Mouse (Mus musculus): ENCODE measurements at regions not wholly inside any gene's neighbourhood (a gene's known extent, or its start where the extent isn't known, plus 50 kb on each side); places are given as distances from the start of the nearest gene placed in this dataset.

DNA sequence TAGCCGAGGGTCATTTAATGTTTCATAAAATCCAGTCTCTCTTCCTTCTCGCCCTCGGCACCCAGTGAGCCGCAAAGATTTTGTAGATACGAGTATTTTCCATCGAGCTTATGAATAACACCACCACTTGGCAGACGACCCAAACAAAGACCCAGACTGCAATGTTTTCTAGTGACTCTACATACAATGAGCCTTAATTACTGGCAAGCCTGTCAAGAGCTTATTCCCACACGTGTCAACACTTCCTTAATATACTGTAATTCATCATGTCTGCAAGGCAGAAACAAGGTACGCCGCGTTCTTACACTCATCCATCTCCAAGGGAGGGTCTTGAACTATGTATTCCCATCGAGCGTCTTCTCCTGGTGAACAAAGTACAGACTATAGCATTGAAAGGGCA is 306.2 kb upstream of the Rnaseh2b start:
- Histone ChIP-seq H3K36me3 (ENCODE audit: control insufficient read depth, insufficient read depth) (no peaks in the 10 kb centered on the region), H3K27me3 (ENCODE audit: control insufficient read depth, insufficient read depth, insufficient read length) (no peaks in the 10 kb centered on the region), H3K79me3 (ENCODE audit: low read depth) (no peaks in the 10 kb centered on the region), H3K79me2 (ENCODE audit: control insufficient read depth, insufficient read depth) (no peaks in the 10 kb centered on the region), H3ac (ENCODE audit: control insufficient read depth, insufficient read length, low read depth) (no peak overlapping the region), H3K4me3 (ENCODE audit: insufficient read depth, poor library complexity, severe bottlenecking) (no peak overlapping the region)
- TF ChIP-seq MYOD1 (IDR thresholded peaks at IDR 0.05; ENCODE audit: control insufficient read depth, insufficient read length, low read depth): no peak

DNA sequence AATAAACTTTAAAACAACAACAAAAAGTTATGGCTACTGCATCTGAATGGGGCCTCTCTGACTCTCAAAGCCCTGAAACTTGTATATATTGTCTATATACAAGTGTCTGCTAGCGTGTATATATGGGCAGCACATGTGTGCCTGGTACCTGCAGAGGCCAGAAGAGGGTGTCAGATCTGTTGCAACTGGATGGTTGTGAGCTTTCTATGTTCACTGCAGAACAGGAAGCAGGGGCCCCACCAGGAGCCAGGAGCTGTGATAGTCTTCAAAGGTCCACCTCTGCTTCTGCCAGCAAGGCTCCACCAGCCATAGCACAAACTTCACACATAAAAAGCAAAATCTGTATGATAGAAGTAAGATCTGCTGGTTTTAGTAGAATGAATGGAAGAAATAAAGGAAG is 297.1 kb upstream of the Rnaseh2b start:
- no peaks in the 10 kb centered on the region for H3K27me3 ChIP-seq (ENCODE audit: control insufficient read depth, insufficient read depth, insufficient read length)
- H3K36me3 ChIP-seq (ENCODE audit: control insufficient read depth, insufficient read depth): no peaks in the 10 kb centered on the region
- no peak overlapping the region for H3K4me3 ChIP-seq (ENCODE audit: insufficient read depth, poor library complexity, severe bottlenecking)
- no peaks in the 10 kb centered on the region for H3K79me3 ChIP-seq (ENCODE audit: low read depth)
- H3ac ChIP-seq (ENCODE audit: control insufficient read depth, insufficient read length, low read depth): no peak overlapping the region
- no peak for TF ChIP-seq MAX (IDR thresholded peaks at IDR 0.05)
- no peak for TF ChIP-seq FOSL1 (IDR thresholded peaks at IDR 0.05; ENCODE audit: insufficient read depth, low read length, poor library complexity, severe bottlenecking)
- TF ChIP-seq MYOG (IDR thresholded peaks at IDR 0.05; ENCODE audit: control insufficient read depth, extremely low read depth, insufficient read length): no peak
- TF ChIP-seq CEBPB (IDR thresholded peaks at IDR 0.05; ENCODE audit: low read depth): no peak
- TF ChIP-seq CTCF (IDR thresholded peaks at IDR 0.05; ENCODE audit: control insufficient read depth, insufficient read depth, insufficient read length): no peak
- no peak for TF ChIP-seq MYOD1 (IDR thresholded peaks at IDR 0.05; ENCODE audit: control insufficient read depth, insufficient read length, low read depth)
- TF ChIP-seq USF1 (IDR thresholded peaks at IDR 0.05; ENCODE audit: low read depth): no peak
- no peaks in the 10 kb centered on the region for H3K79me2 ChIP-seq (ENCODE audit: control insufficient read depth, insufficient read depth)

DNA sequence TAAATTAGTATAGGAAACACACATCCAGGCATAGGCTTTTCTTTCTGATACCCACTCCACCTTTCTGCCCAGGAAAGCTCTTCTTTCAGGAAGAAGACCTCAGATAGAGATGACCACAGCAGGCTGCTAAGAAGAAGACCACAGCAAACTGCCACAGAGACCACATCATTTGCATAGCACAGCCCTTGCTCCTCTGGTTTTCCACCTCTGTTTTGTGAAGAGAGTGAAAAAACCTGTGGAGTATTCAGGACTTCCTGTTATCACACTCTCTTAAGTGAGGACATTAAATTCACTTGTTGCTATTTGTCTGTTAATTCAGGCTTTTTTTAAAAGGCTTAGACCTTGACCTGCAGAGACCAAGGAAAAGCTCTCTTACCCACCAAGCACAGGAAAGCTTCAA is 294.7 kb upstream of the Rnaseh2b start:
- Histone ChIP-seq H3K27me3 (ENCODE audit: control insufficient read depth, insufficient read depth, insufficient read length) (peaks cover 8% of the 10 kb centered on the region), H3K79me3 (ENCODE audit: low read depth) (no peaks in the 10 kb centered on the region), H3K79me2 (ENCODE audit: control insufficient read depth, insufficient read depth) (no peaks in the 10 kb centered on the region), H3ac (ENCODE audit: control insufficient read depth, insufficient read length, low read depth) (no peak overlapping the region), H3K4me3 (ENCODE audit: insufficient read depth, poor library complexity, severe bottlenecking) (no peak overlapping the region), H3K36me3 (ENCODE audit: control insufficient read depth, insufficient read depth) (no peaks in the 10 kb centered on the region)
- TF ChIP-seq CEBPB (IDR thresholded peaks at IDR 0.05; ENCODE audit: low read depth) (no peak), FOSL1 (IDR thresholded peaks at IDR 0.05; ENCODE audit: insufficient read depth, low read length, poor library complexity, severe bottlenecking) (no peak), CTCF (IDR thresholded peaks at IDR 0.05; ENCODE audit: control insufficient read depth, insufficient read depth, insufficient read length) (no peak), MAX (IDR thresholded peaks at IDR 0.05) (no peak), USF1 (IDR thresholded peaks at IDR 0.05; ENCODE audit: low read depth) (no peak), MYOG (IDR thresholded peaks at IDR 0.05; ENCODE audit: control insufficient read depth, extremely low read depth, insufficient read length) (no peak), MYOD1 (IDR thresholded peaks at IDR 0.05; ENCODE audit: control insufficient read depth, insufficient read length, low read depth) (no peak)

DNA sequence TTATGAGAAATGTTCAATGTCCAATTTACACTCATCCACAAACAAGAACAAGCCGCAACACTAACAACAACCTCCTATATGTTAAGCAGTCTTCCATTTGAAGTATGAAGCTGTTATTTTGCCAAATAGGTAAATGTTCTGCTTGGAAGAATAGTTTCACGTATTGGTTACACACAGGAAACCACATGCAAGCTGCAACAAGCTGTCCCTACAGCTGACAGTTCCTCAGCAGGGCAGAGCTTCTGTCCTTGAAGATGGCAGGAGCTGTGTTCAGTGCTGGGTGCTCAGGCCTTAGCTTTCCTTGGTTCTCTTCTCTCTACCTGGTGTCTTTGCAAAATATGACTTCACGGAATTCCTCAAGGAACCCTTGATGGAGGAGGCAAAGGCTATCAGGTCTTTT is 294.1 kb upstream of the Rnaseh2b start:
- H3K4me3 ChIP-seq (ENCODE audit: insufficient read depth, poor library complexity, severe bottlenecking): no peak overlapping the region
- peaks cover 8% of the 10 kb centered on the region for H3K27me3 ChIP-seq (ENCODE audit: control insufficient read depth, insufficient read depth, insufficient read length)
- H3K36me3 ChIP-seq (ENCODE audit: control insufficient read depth, insufficient read depth): no peaks in the 10 kb centered on the region
- no peak overlapping the region for H3ac ChIP-seq (ENCODE audit: control insufficient read depth, insufficient read length, low read depth)
- H3K79me2 ChIP-seq (ENCODE audit: control insufficient read depth, insufficient read depth): no peaks in the 10 kb centered on the region
- no peaks in the 10 kb centered on the region for H3K79me3 ChIP-seq (ENCODE audit: low read depth)
- TF ChIP-seq FOSL1 (IDR thresholded peaks at IDR 0.05; ENCODE audit: insufficient read depth, low read length, poor library complexity, severe bottlenecking): no peak
- no peak for TF ChIP-seq MYOG (IDR thresholded peaks at IDR 0.05; ENCODE audit: control insufficient read depth, extremely low read depth, insufficient read length)
- TF ChIP-seq CTCF (IDR thresholded peaks at IDR 0.05; ENCODE audit: control insufficient read depth, insufficient read depth, insufficient read length): no peak
- TF ChIP-seq CEBPB (IDR thresholded peaks at IDR 0.05; ENCODE audit: low read depth): no peak

DNA sequence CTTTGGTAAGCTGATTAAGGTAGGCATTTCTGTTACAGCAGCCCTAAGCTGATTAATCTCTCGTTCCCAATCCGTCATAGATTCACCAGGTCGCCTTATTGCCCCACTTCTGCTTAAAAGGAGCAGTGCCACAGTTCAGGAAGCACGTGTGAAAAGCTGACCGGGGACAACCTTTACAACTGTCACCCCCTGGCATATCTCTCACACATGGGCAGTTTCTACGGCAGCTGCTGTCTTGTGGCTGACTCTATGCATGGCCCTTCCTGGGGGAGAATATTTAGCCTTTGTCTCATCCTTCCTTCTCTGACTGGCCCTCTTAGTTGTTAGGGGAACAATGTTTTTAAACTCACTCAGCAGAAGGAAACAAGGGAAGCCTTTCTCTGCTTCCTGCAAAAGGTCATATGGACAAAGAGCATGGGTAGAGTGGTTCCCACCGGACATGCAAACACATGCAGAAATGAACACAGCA is 290.9 kb upstream of the Rnaseh2b start:
- H3K27me3 ChIP-seq (ENCODE audit: control insufficient read depth, insufficient read depth, insufficient read length): peaks cover 8% of the 10 kb centered on the region
- no peak overlapping the region for H3ac ChIP-seq (ENCODE audit: control insufficient read depth, insufficient read length, low read depth)
- H3K79me2 ChIP-seq (ENCODE audit: control insufficient read depth, insufficient read depth): no peaks in the 10 kb centered on the region
- H3K79me3 ChIP-seq (ENCODE audit: low read depth): no peaks in the 10 kb centered on the region
- TF ChIP-seq MAX (IDR thresholded peaks at IDR 0.05) (no peak), CTCF (IDR thresholded peaks at IDR 0.05; ENCODE audit: control insufficient read depth, insufficient read depth, insufficient read length) (no peak), FOSL1 (IDR thresholded peaks at IDR 0.05; ENCODE audit: insufficient read depth, low read length, poor library complexity, severe bottlenecking) (no peak), MYOG (IDR thresholded peaks at IDR 0.05; ENCODE audit: control insufficient read depth, extremely low read depth, insufficient read length) (no peak), USF1 (IDR thresholded peaks at IDR 0.05; ENCODE audit: low read depth) (no peak), CEBPB (IDR thresholded peaks at IDR 0.05; ENCODE audit: low read depth) (no peak), MYOD1 (IDR thresholded peaks at IDR 0.05; ENCODE audit: control insufficient read depth, insufficient read length, low read depth) (no peak)
- H3K4me3 ChIP-seq (ENCODE audit: insufficient read depth, poor library complexity, severe bottlenecking): no peak overlapping the region
- no peaks in the 10 kb centered on the region for H3K36me3 ChIP-seq (ENCODE audit: control insufficient read depth, insufficient read depth)

DNA sequence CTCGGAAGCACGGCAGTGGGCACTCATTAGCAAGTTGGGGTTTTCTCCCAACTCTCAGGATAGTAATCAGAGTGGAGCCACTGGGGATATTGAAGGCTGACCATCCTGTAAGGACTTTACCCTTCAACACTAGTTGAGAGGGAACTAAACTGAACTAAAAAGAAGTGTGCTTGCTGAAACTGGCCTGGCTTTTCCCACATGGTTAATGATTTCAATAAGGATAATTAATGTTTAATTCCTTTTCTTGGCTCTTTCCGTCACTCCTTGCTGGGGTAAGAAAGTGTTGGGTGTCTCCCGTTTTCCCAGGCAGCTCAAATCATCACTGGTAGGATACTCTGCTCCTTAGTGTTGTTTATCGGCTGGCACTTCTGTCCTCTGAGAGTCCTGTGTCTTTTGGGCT is 290.3 kb upstream of the Rnaseh2b start:
- Histone ChIP-seq H3K79me2 (ENCODE audit: control insufficient read depth, insufficient read depth) (no peaks in the 10 kb centered on the region), H3ac (ENCODE audit: control insufficient read depth, insufficient read length, low read depth) (no peak overlapping the region), H3K4me3 (ENCODE audit: insufficient read depth, poor library complexity, severe bottlenecking) (no peak overlapping the region), H3K36me3 (ENCODE audit: control insufficient read depth, insufficient read depth) (no peaks in the 10 kb centered on the region), H3K27me3 (ENCODE audit: control insufficient read depth, insufficient read depth, insufficient read length) (peaks cover 8% of the 10 kb centered on the region), H3K79me3 (ENCODE audit: low read depth) (no peaks in the 10 kb centered on the region)
- TF ChIP-seq MAX (IDR thresholded peaks at IDR 0.05) (no peak), CTCF (IDR thresholded peaks at IDR 0.05; ENCODE audit: control insufficient read depth, insufficient read depth, insufficient read length) (no peak), FOSL1 (IDR thresholded peaks at IDR 0.05; ENCODE audit: insufficient read depth, low read length, poor library complexity, severe bottlenecking) (no peak), MYOG (IDR thresholded peaks at IDR 0.05; ENCODE audit: control insufficient read depth, extremely low read depth, insufficient read length) (no peak), CEBPB (IDR thresholded peaks at IDR 0.05; ENCODE audit: low read depth) (no peak), MYOD1 (IDR thresholded peaks at IDR 0.05; ENCODE audit: control insufficient read depth, insufficient read length, low read depth) (no peak), USF1 (IDR thresholded peaks at IDR 0.05; ENCODE audit: low read depth) (no peak)

All from C2C12 (cell line).